Mouse (Mus musculus): ENCODE results near the gene Josd1. TPM values are rescaled to one million over a fixed set of nuclear protein-coding genes. Genes with fewer than 3 reads are reported as not detected.

Gene Josd1
- polyA plus RNA-seq, 1 experiment from 2014 or later: 16.1 TPM

GRCm38 (mm10) chr15:79723439-79723838 is 35.7 kb upstream of the Josd1 start:
- H3K9ac ChIP-seq: no peak overlapping the region
- no peaks in the 10 kb centered on the region for H3K27me3 ChIP-seq (ENCODE audit: control insufficient read depth, insufficient read depth, low read length)
- no peak overlapping the region for H3K4me3 ChIP-seq (replicated peaks; ENCODE audit: low read length)
- DNase-seq (ENCODE audit: low spot score) (no peak), ATAC-seq (ENCODE audit: low FRiP score) (peak; percentile 53; the same call in 1 of the 2 replicates)
- no peak overlapping the region for H3K4me2 ChIP-seq (replicated peaks)
- no peaks in the 10 kb centered on the region for H3K9me3 ChIP-seq (ENCODE audit: control insufficient read depth, low read length)
- no peak overlapping the region for H3K27ac ChIP-seq
- peaks cover 74% of the 10 kb centered on the region for H3K36me3 ChIP-seq (replicated peaks; ENCODE audit: control insufficient read depth, insufficient read depth)
- no peaks in the 10 kb centered on the region for H3K4me1 ChIP-seq (replicated peaks; ENCODE audit: control insufficient read depth, insufficient read depth, low read length)
- WGBS: 38% methylated on average over 1 of the region's 1 CpGs

- no peaks in the 10 kb centered on the region for H3K9me3 ChIP-seq (ENCODE audit: control insufficient read depth, low read length)
- ATAC-seq (ENCODE audit: low FRiP score) (no peak), DNase-seq (ENCODE audit: low spot score) (no peak)
- peaks cover 73% of the 10 kb centered on the region for H3K36me3 ChIP-seq (replicated peaks; ENCODE audit: control insufficient read depth, insufficient read depth)
- H3K27ac ChIP-seq: no peak overlapping the region
- no peak overlapping the region for H3K4me2 ChIP-seq (replicated peaks)
- H3K4me1 ChIP-seq (replicated peaks; ENCODE audit: control insufficient read depth, insufficient read depth, low read length): no peaks in the 10 kb centered on the region
- WGBS: 84% methylated on average over 4 of the region's 4 CpGs
- no peak overlapping the region for H3K9ac ChIP-seq
- H3K27me3 ChIP-seq (ENCODE audit: control insufficient read depth, insufficient read depth, low read length): no peaks in the 10 kb centered on the region
- no peak overlapping the region for H3K4me3 ChIP-seq (replicated peaks; ENCODE audit: low read length)
These were observed 33.1 kb upstream of the Josd1 start for GRCm38 (mm10) chr15:79720796-79721195.

GRCm38 (mm10) chr15:79720267-79720666 is 32.5 kb upstream of the Josd1 start:
- Histone ChIP-seq H3K27ac (no peak overlapping the region), H3K36me3 (replicated peaks; ENCODE audit: control insufficient read depth, insufficient read depth) (peaks cover 73% of the 10 kb centered on the region), H3K4me1 (replicated peaks; ENCODE audit: control insufficient read depth, insufficient read depth, low read length) (no peaks in the 10 kb centered on the region), H3K27me3 (ENCODE audit: control insufficient read depth, insufficient read depth, low read length) (no peaks in the 10 kb centered on the region), H3K9me3 (ENCODE audit: control insufficient read depth, low read length) (no peaks in the 10 kb centered on the region), H3K4me2 (replicated peaks) (no peak overlapping the region), H3K9ac (no peak overlapping the region), H3K4me3 (replicated peaks; ENCODE audit: low read length) (no peak overlapping the region)
- DNase-seq (ENCODE audit: low spot score): no peak
- WGBS: 93% methylated on average over 8 of the region's 8 CpGs
- no peak for ATAC-seq (ENCODE audit: low FRiP score)

- Histone ChIP-seq H3K4me3 (replicated peaks; ENCODE audit: low read length) (no peak overlapping the region), H3K4me2 (replicated peaks) (no peak overlapping the region), H3K27ac (no peak overlapping the region), H3K36me3 (replicated peaks; ENCODE audit: control insufficient read depth, insufficient read depth) (peaks cover 95% of the 10 kb centered on the region), H3K9ac (no peak overlapping the region), H3K27me3 (ENCODE audit: control insufficient read depth, insufficient read depth, low read length) (no peaks in the 10 kb centered on the region), H3K4me1 (replicated peaks; ENCODE audit: control insufficient read depth, insufficient read depth, low read length) (no peaks in the 10 kb centered on the region), H3K9me3 (ENCODE audit: control insufficient read depth, low read length) (no peaks in the 10 kb centered on the region)
- ATAC-seq (ENCODE audit: low FRiP score): no peak
- WGBS: 89% methylated on average over 6 of the region's 6 CpGs
- no peak for DNase-seq (ENCODE audit: low spot score)
These were observed 29.0 kb upstream of the Josd1 start for GRCm38 (mm10) chr15:79716710-79717109.

- Histone ChIP-seq H3K36me3 (replicated peaks; ENCODE audit: control insufficient read depth, insufficient read depth) (peaks cover 97% of the 10 kb centered on the region), H3K27me3 (ENCODE audit: control insufficient read depth, insufficient read depth, low read length) (no peaks in the 10 kb centered on the region), H3K4me2 (replicated peaks) (no peak overlapping the region), H3K9me3 (ENCODE audit: control insufficient read depth, low read length) (no peaks in the 10 kb centered on the region), H3K9ac (no peak overlapping the region), H3K4me1 (replicated peaks; ENCODE audit: control insufficient read depth, insufficient read depth, low read length) (no peaks in the 10 kb centered on the region), H3K4me3 (replicated peaks; ENCODE audit: low read length) (no peak overlapping the region), H3K27ac (no peak overlapping the region)
- DNase-seq (ENCODE audit: low spot score) (no peak), ATAC-seq (ENCODE audit: low FRiP score) (no peak)
- WGBS: 94% methylated on average over 7 of the region's 7 CpGs
These were observed 27.9 kb upstream of the Josd1 start for GRCm38 (mm10) chr15:79715646-79716045.

GRCm38 (mm10) chr15:79708229-79708822 is 20.6 kb upstream of the Josd1 start:
- H3K27me3 ChIP-seq (ENCODE audit: control insufficient read depth, insufficient read depth, low read length): no peaks in the 10 kb centered on the region
- no peak for ATAC-seq (ENCODE audit: low FRiP score)
- H3K4me1 ChIP-seq (replicated peaks; ENCODE audit: control insufficient read depth, insufficient read depth, low read length): no peaks in the 10 kb centered on the region
- H3K4me2 ChIP-seq (replicated peaks): no peak overlapping the region
- peaks cover 71% of the 10 kb centered on the region for H3K36me3 ChIP-seq (replicated peaks; ENCODE audit: control insufficient read depth, insufficient read depth)
- H3K9ac ChIP-seq: no peak overlapping the region
- H3K4me3 ChIP-seq (replicated peaks; ENCODE audit: low read length): no peak overlapping the region
- H3K9me3 ChIP-seq (ENCODE audit: control insufficient read depth, low read length): no peaks in the 10 kb centered on the region
- DNase-seq (ENCODE audit: low spot score): no peak
- WGBS: 87% methylated on average over 5 of the region's 5 CpGs
- no peak overlapping the region for H3K27ac ChIP-seq

GRCm38 (mm10) chr15:79706603-79707214 is 19.0 kb upstream of the Josd1 start:
- 91% methylated on average over 17 of the region's 17 CpGs for WGBS
- Histone ChIP-seq H3K4me3 (replicated peaks; ENCODE audit: low read length) (no peak overlapping the region), H3K27ac (no peak overlapping the region), H3K27me3 (ENCODE audit: control insufficient read depth, insufficient read depth, low read length) (no peaks in the 10 kb centered on the region), H3K4me1 (replicated peaks; ENCODE audit: control insufficient read depth, insufficient read depth, low read length) (no peaks in the 10 kb centered on the region), H3K9me3 (ENCODE audit: control insufficient read depth, low read length) (no peaks in the 10 kb centered on the region), H3K36me3 (replicated peaks; ENCODE audit: control insufficient read depth, insufficient read depth) (peaks cover 55% of the 10 kb centered on the region), H3K9ac (no peak overlapping the region), H3K4me2 (replicated peaks) (no peak overlapping the region)
- DNase-seq (ENCODE audit: low spot score): no peak
- no peak for ATAC-seq (ENCODE audit: low FRiP score)

GRCm38 (mm10) chr15:79697558-79698187 is 10.0 kb upstream of the Josd1 start:
- Histone ChIP-seq H3K4me3 (replicated peaks; ENCODE audit: low read length) (no peak overlapping the region), H3K36me3 (replicated peaks; ENCODE audit: control insufficient read depth, insufficient read depth) (peaks cover 17% of the 10 kb centered on the region; the same call in 1 of the 2 replicates), H3K9me3 (ENCODE audit: control insufficient read depth, low read length) (no peaks in the 10 kb centered on the region), H3K4me1 (replicated peaks; ENCODE audit: control insufficient read depth, insufficient read depth, low read length) (peaks cover 14% of the 10 kb centered on the region), H3K27me3 (ENCODE audit: control insufficient read depth, insufficient read depth, low read length) (no peaks in the 10 kb centered on the region), H3K9ac (no peak overlapping the region), H3K4me2 (replicated peaks) (no peak overlapping the region), H3K27ac (peak overlapping the region; percentile 66)
- ATAC-seq (ENCODE audit: low FRiP score): no peak
- 74% methylated on average over 9 of the region's 9 CpGs for WGBS
- DNase-seq (ENCODE audit: low spot score): no peak

GRCm38 (mm10) chr15:79697011-79697410 is 9.3 kb upstream of the Josd1 start:
- no peaks in the 10 kb centered on the region for H3K27me3 ChIP-seq (ENCODE audit: control insufficient read depth, insufficient read depth, low read length)
- no peak overlapping the region for H3K4me2 ChIP-seq (replicated peaks)
- peaks cover 21% of the 10 kb centered on the region for H3K4me1 ChIP-seq (replicated peaks; ENCODE audit: control insufficient read depth, insufficient read depth, low read length)
- WGBS: 52% methylated on average over 6 of the region's 6 CpGs
- peak overlapping the region; percentile 66 for H3K27ac ChIP-seq
- ATAC-seq (ENCODE audit: low FRiP score): no peak; the same call in 1 of the 2 replicates
- DNase-seq (ENCODE audit: low spot score): no peak
- no peak overlapping the region for H3K9ac ChIP-seq
- H3K36me3 ChIP-seq (replicated peaks; ENCODE audit: control insufficient read depth, insufficient read depth): peaks cover 17% of the 10 kb centered on the region; the same call in 1 of the 2 replicates
- H3K4me3 ChIP-seq (replicated peaks; ENCODE audit: low read length): no peak overlapping the region
- H3K9me3 ChIP-seq (ENCODE audit: control insufficient read depth, low read length): no peaks in the 10 kb centered on the region

Data from hindbrain, embryonic 14.5 days (tissue).